Mouse (Mus musculus) testis, adult 2 months (tissue): ENCODE data around the gene Auts2.

Experiments
- CTCF ChIP-seq: fragments of 200-500 bp; IDR thresholded peaks from 2 replicates; pipeline ENCODE4 v1.5.1; 2012; ENCODE audit warnings: low read depth, mild to moderate bottlenecking, inconsistent platforms, low read length, moderate library complexity; ENCODE audit not compliant: control insufficient read depth, insufficient read depth, insufficient replicate concordance
- POLR2A ChIP-seq: fragments of 200-500 bp; IDR thresholded peaks from 2 replicates; pipeline ENCODE4 v1.6.1; 2012; ENCODE audit warnings: low read depth, mild to moderate bottlenecking, inconsistent platforms, low read length, moderate library complexity; ENCODE audit not compliant: control insufficient read depth

DNA sequence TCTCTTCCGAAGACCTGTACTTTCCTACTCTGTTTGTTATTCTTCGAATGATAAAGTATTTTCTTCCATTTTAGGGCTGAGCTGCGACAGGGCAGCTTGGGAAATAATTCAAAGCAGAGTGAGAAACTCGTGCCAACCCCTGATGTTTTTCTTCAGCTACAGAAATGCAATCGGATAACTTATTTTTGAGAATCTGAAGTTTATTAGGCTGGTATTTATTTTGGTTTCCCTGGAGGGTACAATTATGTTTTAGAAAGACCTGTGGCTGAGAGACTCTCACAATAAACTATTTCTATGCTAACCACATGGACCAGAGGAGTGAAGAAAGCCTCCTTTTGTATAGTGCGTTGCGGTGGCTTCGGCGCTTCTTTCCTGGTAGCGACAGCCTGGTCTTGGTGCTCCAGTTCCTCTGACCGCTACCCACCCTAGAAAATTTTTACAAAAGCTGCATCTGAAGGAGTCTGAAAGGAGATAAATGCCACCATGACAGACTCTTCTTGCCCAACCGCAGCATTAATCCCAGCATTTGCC lies 550.4 kb downstream of the Auts2 start:
- no peak for TF ChIP-seq CTCF
- no peak for TF ChIP-seq POLR2A
